Mouse (Mus musculus): ENCODE measurements around the gene Alg11.

Gene Alg11

GRCm38 (mm10) chr8:22061126-22061525, 605 bp downstream of the Alg11 start:
- DNase-seq (ENCODE audit: low read depth): peak; percentile 5

GRCm38 (mm10) chr8:22079313-22080007, 18.9 kb downstream of the Alg11 start:
- DNase-seq (ENCODE audit: low read depth): peak; percentile 57

- DNase-seq (ENCODE audit: low read depth): no peak
These were observed 28.7 kb downstream of the Alg11 start for GRCm38 (mm10) chr8:22089226-22089625.

- peak; percentile 38 for DNase-seq (ENCODE audit: low read depth)
These were observed 31.0 kb downstream of the Alg11 start for GRCm38 (mm10) chr8:22091568-22091967.

GRCm38 (mm10) chr8:22107020-22107419, 46.5 kb downstream of the Alg11 start:
- DNase-seq (ENCODE audit: low read depth): no peak

All from 416B (cell line).